Mouse (Mus musculus): Measurements from ENCODE around the gene Mgat4e. TPM values are rescaled to one million over a fixed set of nuclear protein-coding genes. Genes with fewer than 3 reads are reported as not detected.
"Not testable (repeated sequence)": the region's sequence is repeated elsewhere in the genome, so short reads cannot be mapped to it uniquely, and the experiment has no call there.

The Mgat4e gene
- polyA plus RNA-seq, 1 experiment from 2014 or later, result not detected

- no peak overlapping the region for H3K4me3 ChIP-seq (replicated peaks)
- H3K4me2 ChIP-seq (replicated peaks), result no peak overlapping the region
- H3K27me3 ChIP-seq (replicated peaks), result no peaks in the 10 kb centered on the region
- no peaks in the 10 kb centered on the region for H3K9me3 ChIP-seq
- peaks cover 13% of the 10 kb centered on the region for H3K4me1 ChIP-seq (replicated peaks)
- H3K9ac ChIP-seq, result no peak overlapping the region
- WGBS, result 60% methylated on average over 3 of the region's 3 CpGs
- H3K27ac ChIP-seq, result no peak overlapping the region
- no peak for ATAC-seq
- H3K36me3 ChIP-seq, result no peaks in the 10 kb centered on the region
Observed at GRCm38 (mm10) chr1:134552396-134552795, 2.9 kb upstream of the Mgat4e start.

- H3K27me3 ChIP-seq (replicated peaks), result no peaks in the 10 kb centered on the region
- H3K4me3 ChIP-seq (replicated peaks), result no peak overlapping the region
- peaks cover 13% of the 10 kb centered on the region for H3K4me1 ChIP-seq (replicated peaks)
- no peaks in the 10 kb centered on the region for H3K9me3 ChIP-seq
- no peaks in the 10 kb centered on the region for H3K36me3 ChIP-seq
- no peak overlapping the region for H3K9ac ChIP-seq
- no peak for ATAC-seq
- no peak overlapping the region for H3K4me2 ChIP-seq (replicated peaks)
- 81% methylated on average over 3 of the region's 3 CpGs for WGBS
- no peak overlapping the region for H3K27ac ChIP-seq
Observed at GRCm38 (mm10) chr1:134551869-134552268, 2.4 kb upstream of the Mgat4e start.

GRCm38 (mm10) chr1:134548231-134548630 lies 1.3 kb downstream of the Mgat4e start:
- no peak overlapping the region for H3K9ac ChIP-seq
- WGBS, result 76% methylated on average over 4 of the region's 4 CpGs
- H3K4me2 ChIP-seq (replicated peaks), result no peak overlapping the region
- no peaks in the 10 kb centered on the region for H3K4me1 ChIP-seq (replicated peaks)
- no peak overlapping the region for H3K4me3 ChIP-seq (replicated peaks)
- H3K36me3 ChIP-seq, result no peaks in the 10 kb centered on the region
- H3K27ac ChIP-seq, result no peak overlapping the region
- ATAC-seq, result no peak
- no peaks in the 10 kb centered on the region for H3K27me3 ChIP-seq (replicated peaks)
- no peaks in the 10 kb centered on the region for H3K9me3 ChIP-seq

GRCm38 (mm10) chr1:134540610-134541009 lies 8.9 kb downstream of the Mgat4e start:
- Histone ChIP-seq H3K4me1 (replicated peaks) (no peaks in the 10 kb centered on the region), H3K36me3 (no peaks in the 10 kb centered on the region), H3K27me3 (replicated peaks) (no peaks in the 10 kb centered on the region), H3K9me3 (no peaks in the 10 kb centered on the region), H3K4me2 (replicated peaks) (no peak overlapping the region), H3K27ac (no peak overlapping the region), H3K9ac (no peak overlapping the region), H3K4me3 (replicated peaks) (no peak overlapping the region)
- WGBS, result 91% methylated on average over 10 of the region's 10 CpGs
- ATAC-seq, result no peak

- no peak for ATAC-seq
- Histone ChIP-seq H3K36me3 (no peaks in the 10 kb centered on the region), H3K27me3 (replicated peaks) (no peaks in the 10 kb centered on the region), H3K9me3 (no peaks in the 10 kb centered on the region), H3K9ac (no peak overlapping the region), H3K4me1 (replicated peaks) (no peaks in the 10 kb centered on the region), H3K4me3 (replicated peaks) (no peak overlapping the region), H3K4me2 (replicated peaks) (no peak overlapping the region), H3K27ac (no peak overlapping the region)
- 71% methylated on average over 3 of the region's 3 CpGs for WGBS
Observed at GRCm38 (mm10) chr1:134535513-134535912, 14.0 kb downstream of the Mgat4e start.

GRCm38 (mm10) chr1:134535054-134535453 lies 14.4 kb downstream of the Mgat4e start:
- no peak overlapping the region for H3K9ac ChIP-seq
- no peaks in the 10 kb centered on the region for H3K9me3 ChIP-seq
- WGBS, result 94% methylated on average over 1 of the region's 1 CpGs
- H3K36me3 ChIP-seq, result no peaks in the 10 kb centered on the region
- ATAC-seq, result no peak
- no peak overlapping the region for H3K4me3 ChIP-seq (replicated peaks)
- no peaks in the 10 kb centered on the region for H3K27me3 ChIP-seq (replicated peaks)
- no peaks in the 10 kb centered on the region for H3K4me1 ChIP-seq (replicated peaks)
- H3K27ac ChIP-seq, result no peak overlapping the region
- H3K4me2 ChIP-seq (replicated peaks), result no peak overlapping the region

- H3K27ac ChIP-seq; H3K27me3 ChIP-seq (replicated peaks); H3K4me3 ChIP-seq (replicated peaks); H3K4me1 ChIP-seq (replicated peaks); ATAC-seq; H3K9me3 ChIP-seq; H3K4me2 ChIP-seq (replicated peaks); H3K36me3 ChIP-seq; H3K9ac ChIP-seq: not testable (repeated sequence)
- WGBS, result 92% methylated on average over 10 of the region's 10 CpGs
Observed at GRCm38 (mm10) chr1:134533710-134534109, 15.8 kb downstream of the Mgat4e start.

- WGBS, result 83% methylated on average over 6 of the region's 6 CpGs
- no peak for ATAC-seq
- Histone ChIP-seq H3K27me3 (replicated peaks) (no peaks in the 10 kb centered on the region), H3K9me3 (no peaks in the 10 kb centered on the region), H3K9ac (no peak overlapping the region), H3K36me3 (no peaks in the 10 kb centered on the region), H3K4me3 (replicated peaks) (no peak overlapping the region), H3K27ac (no peak overlapping the region), H3K4me1 (replicated peaks) (0 out of 2 replicates have a peak, but pooled peaks cover 2% of the 10 kb centered on the region), H3K4me2 (replicated peaks) (no peak overlapping the region)
Observed at GRCm38 (mm10) chr1:134530618-134531017, 18.9 kb downstream of the Mgat4e start.

GRCm38 (mm10) chr1:134526752-134527151 lies 22.7 kb downstream of the Mgat4e start:
- 25% methylated on average over 6 of the region's 6 CpGs for WGBS
- Histone ChIP-seq H3K9me3 (no peaks in the 10 kb centered on the region), H3K4me3 (replicated peaks) (no peak overlapping the region), H3K27me3 (replicated peaks) (no peaks in the 10 kb centered on the region), H3K4me2 (replicated peaks) (no peak overlapping the region), H3K27ac (peak overlapping the region; percentile 20; the same call in 1 of the 2 replicates), H3K9ac (no peak overlapping the region), H3K4me1 (replicated peaks) (0 out of 2 replicates have a peak, but pooled peaks cover 2% of the 10 kb centered on the region), H3K36me3 (no peaks in the 10 kb centered on the region)
- peak; percentile 88 for ATAC-seq

GRCm38 (mm10) chr1:134525015-134525414 lies 24.5 kb downstream of the Mgat4e start:
- Histone ChIP-seq H3K4me1 (replicated peaks) (0 out of 2 replicates have a peak, but pooled peaks cover 2% of the 10 kb centered on the region), H3K9ac (no peak overlapping the region), H3K4me3 (replicated peaks) (no peak overlapping the region), H3K27ac (no peak overlapping the region), H3K4me2 (replicated peaks) (no peak overlapping the region), H3K9me3 (no peaks in the 10 kb centered on the region), H3K27me3 (replicated peaks) (no peaks in the 10 kb centered on the region), H3K36me3 (no peaks in the 10 kb centered on the region)
- ATAC-seq, result no peak
- 91% methylated on average over 1 of the region's 1 CpGs for WGBS

- ATAC-seq, result no peak
- H3K4me3 ChIP-seq (replicated peaks), result no peak overlapping the region
- no peaks in the 10 kb centered on the region for H3K9me3 ChIP-seq
- H3K36me3 ChIP-seq, result no peaks in the 10 kb centered on the region
- whole genome bisulfite sequencing, result 83% methylated on average over 5 of the region's 5 CpGs
- H3K4me1 ChIP-seq (replicated peaks), result 0 out of 2 replicates have a peak, but pooled peaks cover 2% of the 10 kb centered on the region
- no peak overlapping the region for H3K4me2 ChIP-seq (replicated peaks)
- H3K27me3 ChIP-seq (replicated peaks), result no peaks in the 10 kb centered on the region
- H3K9ac ChIP-seq, result no peak overlapping the region
- no peak overlapping the region for H3K27ac ChIP-seq
Observed at GRCm38 (mm10) chr1:134524424-134524823, 25.1 kb downstream of the Mgat4e start.

GRCm38 (mm10) chr1:134522325-134522724 lies 27.2 kb downstream of the Mgat4e start:
- no peak for ATAC-seq
- Histone ChIP-seq H3K36me3 (no peaks in the 10 kb centered on the region), H3K27me3 (replicated peaks) (no peaks in the 10 kb centered on the region), H3K4me2 (replicated peaks) (no peak overlapping the region), H3K4me1 (replicated peaks) (0 out of 2 replicates have a peak, but pooled peaks cover 2% of the 10 kb centered on the region), H3K27ac (no peak overlapping the region), H3K4me3 (replicated peaks) (no peak overlapping the region), H3K9me3 (no peaks in the 10 kb centered on the region), H3K9ac (no peak overlapping the region)
- 37% methylated on average over 2 of the region's 2 CpGs for WGBS

GRCm38 (mm10) chr1:134521163-134521562 lies 28.3 kb downstream of the Mgat4e start:
- WGBS, result 62% methylated on average over 7 of the region's 7 CpGs
- Histone ChIP-seq H3K4me1 (replicated peaks) (0 out of 2 replicates have a peak, but pooled peaks cover 5% of the 10 kb centered on the region), H3K9ac (no peak overlapping the region), H3K4me2 (replicated peaks) (no peak overlapping the region), H3K27me3 (replicated peaks) (no peaks in the 10 kb centered on the region), H3K4me3 (replicated peaks) (no peak overlapping the region), H3K27ac (0 out of 2 replicates have a peak overlapping the region, but pooled peaks have one; percentile 52), H3K9me3 (no peaks in the 10 kb centered on the region), H3K36me3 (no peaks in the 10 kb centered on the region)
- peak; percentile 22; the same call in 1 of the 2 replicates for ATAC-seq

Data from intestine, embryonic 15.5 days (tissue).